19 mouse cellular contexts compared by ENCODE assay signal in genomic region chr4:120262726-120263125, GRCm38 (mm10). TPM values are rescaled to one million over a fixed set of nuclear protein-coding genes. Genes with fewer than 3 reads are reported as not detected.
DNase-seq lines count a peak whose midpoint lies in the region; ATAC-seq lines count a peak whose summit lies in the region.
"Had no signal": no experiment of that assay in that cellular context is flagged by ENCODE, and none has a peak within 500 bp of the region (broad histone marks: within the 10 kb centered on the region; RNA-seq: fewer than 3 reads in every experiment).

No protein-coding gene starts in this region.

- no peaks in the 10 kb centered on the region for H3K36me3 ChIP-seq in embryonic facial prominence, embryonic 12.5 days
- H3K36me3 ChIP-seq in embryonic facial prominence, embryonic 10.5 days (replicated peaks): no peaks in the 10 kb centered on the region
- no peaks in the 10 kb centered on the region for H3K36me3 ChIP-seq in hindbrain, embryonic 16.5 days (ENCODE audit: control insufficient read depth, insufficient read depth, low read length)

- intact Hi-C loops in heart, postnatal 14 days (cut with DNase I): no loop called here

- no peak for DNase-seq in embryonic facial prominence, embryonic 10.5 days (ENCODE audit: low spot score)
- peak; percentile 36 for DNase-seq in retina, postnatal 1 day
- DNase-seq in retina, embryonic 14.5 days (ENCODE audit: low spot score): no peak
- no peak for DNase-seq in lung, postnatal 10 days
- DNase-seq in urinary bladder, postnatal 4 days (ENCODE audit: low spot score in 2 of 2): no peak
- no peak for DNase-seq in heart, postnatal 14 days
- DNase-seq: cerebellum, adult 11-12 months; gastrocnemius, adult 2 months; heart, adult 18-20 months; lung, adult 18-20 months; lung, postnatal 4 days; thymus, postnatal 25 days had no signal

- WGBS in embryonic facial prominence, embryonic 12.5 days: 43% methylated on average over 2 of the region's 2 CpGs
- 35% methylated on average over 2 of the region's 2 CpGs for WGBS in embryonic facial prominence, embryonic 10.5 days
- 8% methylated on average over 2 of the region's 2 CpGs for WGBS in hindbrain, embryonic 16.5 days

- ATAC-seq in embryonic facial prominence, embryonic 12.5 days (ENCODE audit: insufficient number of reproducible peaks, insufficient read depth, low FRiP score, low TSS enrichment): no peak
- ATAC-seq in hindbrain, embryonic 16.5 days: peak; percentile 21
- ATAC-seq: activated CD4-positive, CD25-positive, alpha-beta regulatory T cell, adult 4 months; inflammation-experienced regulatory T-cells, adult 6 months had no signal

- no peaks in the 10 kb centered on the region for H3K9me3 ChIP-seq in embryonic facial prominence, embryonic 12.5 days
- H3K9me3 ChIP-seq in embryonic facial prominence, embryonic 10.5 days: no peaks in the 10 kb centered on the region
- no peaks in the 10 kb centered on the region for H3K9me3 ChIP-seq in hindbrain, embryonic 16.5 days (ENCODE audit: control insufficient read depth, low read length)

- H3K27me3 ChIP-seq in embryonic facial prominence, embryonic 12.5 days: peaks cover 53% of the 10 kb centered on the region
- H3K27me3 ChIP-seq in embryonic facial prominence, embryonic 10.5 days (replicated peaks; ENCODE audit: low read depth, poor library complexity, severe bottlenecking): peaks cover 100% of the 10 kb centered on the region
- H3K27me3 ChIP-seq in hindbrain, embryonic 16.5 days (replicated peaks; ENCODE audit: control insufficient read depth, insufficient read depth, low read length): peaks cover 16% of the 10 kb centered on the region

- H3K4me3 ChIP-seq in embryonic facial prominence, embryonic 12.5 days: no peak overlapping the region
- no peak overlapping the region for H3K4me3 ChIP-seq in embryonic facial prominence, embryonic 10.5 days
- no peak overlapping the region for H3K4me3 ChIP-seq in hindbrain, embryonic 16.5 days (ENCODE audit: low read length)
- H3K4me3 ChIP-seq: erythroblast, embryonic 14.5 days; gastrocnemius, adult 2 months had no signal

- H3K9ac ChIP-seq in embryonic facial prominence, embryonic 12.5 days: no peak overlapping the region
- H3K9ac ChIP-seq in hindbrain, embryonic 16.5 days (ENCODE audit: low read depth, low read length): no peak overlapping the region

- peaks cover 30% of the 10 kb centered on the region for H3K4me1 ChIP-seq in embryonic facial prominence, embryonic 12.5 days
- peaks cover 46% of the 10 kb centered on the region for H3K4me1 ChIP-seq in embryonic facial prominence, embryonic 10.5 days
- peaks cover 39% of the 10 kb centered on the region for H3K4me1 ChIP-seq in hindbrain, embryonic 16.5 days (ENCODE audit: control insufficient read depth, insufficient read depth, low read depth, low read length)

- H3K27ac ChIP-seq in embryonic facial prominence, embryonic 12.5 days: peak overlapping the region; percentile 5; the same call in 1 of the 2 replicates
- H3K27ac ChIP-seq in embryonic facial prominence, embryonic 10.5 days (replicated peaks): no peak overlapping the region
- no peak overlapping the region; the same call in 1 of the 2 replicates for H3K27ac ChIP-seq in hindbrain, embryonic 16.5 days (ENCODE audit: low read depth, low read length)
- H3K27ac ChIP-seq: gastrocnemius, adult 2 months; stomach, postnatal 0 days had no signal

- H3K4me2 ChIP-seq in embryonic facial prominence, embryonic 12.5 days (replicated peaks): no peak overlapping the region
- H3K4me2 ChIP-seq in hindbrain, embryonic 16.5 days (ENCODE audit: low read length): no peak overlapping the region

RNA-seq across cellular contexts. Expression of gene Foxo6, which starts 24.4 kb away (rescaled TPM):
- polyA plus RNA-seq in embryonic facial prominence, embryonic 12.5 days (2016; fragmentation: Nextera tagmentation; extraction: Ambion mirVana): 0.46 and 0.47 TPM in 2 replicates
- polyA plus RNA-seq in embryonic facial prominence, embryonic 10.5 days (2016; fragmentation: Nextera tagmentation; extraction: Ambion mirVana): 0.05 and 0.21 TPM in 2 replicates
- polyA plus RNA-seq in hindbrain, embryonic 16.5 days (2015; fragmentation: Nextera tagmentation; extraction: Ambion mirVana): 0.85 and 1.1 TPM in 2 replicates
- total RNA-seq in heart, postnatal 14 days (2021): 1 to 10 TPM; 6.1 to 7.2 TPM
- total RNA-seq: monocyte, adult 5-6 weeks had no signal
- polyA plus RNA-seq: activated CD4-positive, CD25-positive, alpha-beta regulatory T cell, adult 4 months; erythroblast, embryonic 14.5 days; inflammation-experienced regulatory T-cells, adult 6 months had no signal
